Mouse (Mus musculus) macrophage (primary cell): ENCODE data around the gene Eef1a1. TPM values are rescaled to one million over a fixed set of nuclear protein-coding genes. Genes with fewer than 3 reads are reported as not detected.
"Not testable (repeated sequence)": the region's sequence is repeated elsewhere in the genome, so short reads cannot be mapped to it uniquely, and the experiment has no call there.

Source experiments
- H3K27ac ChIP-seq: fragments of 350-480 bp; formaldehyde crosslinking; 2 replicates; pipeline ENCODE4 v1.9.0; 2021
- H3K36me3 ChIP-seq: fragments of 350-480 bp; formaldehyde crosslinking; 2 replicates; pipeline ENCODE4 v1.9.0; 2021; ENCODE audit errors: inconsistent target
- H3K4me3 ChIP-seq: fragments of 350-480 bp; formaldehyde crosslinking; 2 replicates; pipeline ENCODE4 v1.9.0; 2021; ENCODE audit errors: inconsistent target
- H3K79me2 ChIP-seq: fragments of 350-480 bp; formaldehyde crosslinking; 2 replicates; pipeline ENCODE4 v1.9.0; 2021; ENCODE audit errors: inconsistent target
- WGBS: methylation state at CpG from one replicate; pipeline ENCODE4 v1.1.7; 2026; ENCODE audit warnings: inconsistent platforms; ENCODE audit not compliant: missing documents; 5-methylcytosine and 5-hydroxymethylcytosine counted together
- polyA plus RNA-seq: library from polyadenylated mRNA; stranded (reverse); fragments of 250-400 nt; gene quantifications from 3 replicates; pipeline ENCODE4 v1.2.4, GENCODE M21; 2018; ENCODE audit warnings: inconsistent platforms

Eef1a1 gene
- polyA plus RNA-seq, 1 experiment from 2014 or later = 6,779 TPM

DNA sequence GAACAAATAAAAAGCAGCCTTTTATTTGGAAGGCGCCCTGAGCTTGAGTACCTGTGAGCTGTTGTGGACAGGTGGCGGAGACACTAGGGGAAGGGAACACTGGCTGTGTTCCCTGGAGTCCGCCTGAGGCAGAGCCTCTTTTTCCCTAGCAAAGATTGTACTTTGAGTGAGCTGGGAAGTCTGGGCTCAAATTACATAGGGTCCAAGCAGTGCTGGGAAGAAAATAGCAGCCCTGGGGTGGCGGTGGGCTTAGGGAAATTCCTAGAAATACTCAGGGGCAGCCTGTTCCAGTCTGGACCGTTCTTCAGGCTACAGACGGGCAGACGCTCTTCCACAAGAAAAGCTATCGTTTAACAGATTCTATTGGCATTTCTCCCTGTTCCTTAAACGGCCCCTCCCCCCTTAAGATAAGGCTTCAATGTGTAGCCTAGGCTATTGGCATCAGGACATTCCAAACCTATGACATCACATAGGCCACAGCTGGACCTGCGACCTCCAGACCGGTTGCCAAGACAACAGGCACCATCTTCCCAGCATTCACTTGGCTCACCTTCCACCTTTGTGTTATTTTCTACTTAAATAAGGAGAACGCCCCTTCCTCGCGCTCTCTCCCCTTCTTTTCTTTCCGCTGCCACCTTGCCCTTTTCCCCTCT, 31.3 kb upstream of the Eef1a1 start:
- no peak overlapping the region for H3K27ac ChIP-seq
- no peaks in the 10 kb centered on the region for H3K79me2 ChIP-seq
- H3K36me3 ChIP-seq = no peaks in the 10 kb centered on the region
- WGBS = 65% methylated on average over 13 of the region's 15 CpGs
- no peak overlapping the region for H3K4me3 ChIP-seq

DNA sequence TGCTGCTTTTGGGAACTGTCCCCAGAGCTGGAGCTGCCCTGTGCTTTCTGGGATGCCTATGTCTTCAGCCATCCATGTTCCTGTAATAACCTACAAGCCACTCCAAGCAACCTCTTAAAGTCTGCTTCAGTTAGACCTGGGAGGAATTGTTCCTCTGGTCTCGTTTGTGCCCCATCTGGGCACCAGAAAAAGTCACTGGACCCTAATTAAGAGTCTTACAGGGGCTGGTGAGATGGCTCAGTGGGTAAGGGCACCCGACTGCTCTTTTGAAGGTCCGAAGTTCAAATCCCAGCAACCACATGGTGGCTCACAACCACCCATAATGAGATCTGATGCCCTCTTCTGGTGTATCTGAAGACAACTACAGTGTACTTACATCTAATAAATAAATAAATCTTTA, 28.3 kb upstream of the Eef1a1 start:
- WGBS = 90% methylated on average over 3 of the region's 3 CpGs
- not testable (repeated sequence) for H3K36me3 ChIP-seq, H3K4me3 ChIP-seq, H3K79me2 ChIP-seq, H3K27ac ChIP-seq

DNA sequence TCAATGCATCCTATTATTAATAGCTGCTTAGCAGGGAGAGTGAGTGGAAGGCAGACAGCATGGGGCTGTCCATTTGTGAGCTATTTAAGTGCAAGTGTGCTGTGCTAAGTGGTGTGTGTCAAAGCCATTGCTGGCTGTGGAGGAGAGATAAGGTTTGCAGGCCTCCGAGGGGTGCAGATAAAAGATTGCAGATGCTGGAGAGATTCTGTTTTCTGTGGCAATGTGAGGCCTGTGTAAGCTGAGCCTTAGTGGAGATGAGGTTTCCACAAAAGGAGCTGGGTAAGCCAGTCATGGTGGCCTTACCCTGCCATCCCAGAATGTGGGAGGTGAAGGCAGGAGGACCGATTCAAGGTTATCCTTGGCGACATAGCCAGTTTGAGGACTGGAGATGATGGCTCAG, 27.2 kb upstream of the Eef1a1 start:
- Histone ChIP-seq H3K79me2 (no peaks in the 10 kb centered on the region), H3K36me3 (no peaks in the 10 kb centered on the region), H3K4me3 (no peak overlapping the region), H3K27ac (no peak overlapping the region)
- 92% methylated on average over 3 of the region's 3 CpGs for WGBS

DNA sequence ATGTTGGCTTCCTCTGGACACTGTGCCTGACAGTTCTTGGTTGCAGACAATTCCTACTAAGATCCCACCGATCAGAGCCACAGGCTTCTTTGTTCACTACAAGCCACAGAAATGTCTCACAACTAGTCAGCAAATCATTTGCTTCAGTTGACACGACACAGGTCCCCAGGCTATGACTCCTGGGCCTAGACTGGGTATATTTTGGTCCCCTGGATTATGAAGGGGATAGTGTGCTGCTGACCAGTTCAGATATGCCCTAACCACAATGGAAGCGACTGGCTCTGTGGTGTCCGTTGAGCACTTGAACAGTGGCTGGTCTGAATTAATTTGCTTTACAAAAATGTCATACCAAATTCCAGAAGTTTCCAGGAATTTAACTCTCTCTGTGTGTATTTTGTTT, 25.7 kb upstream of the Eef1a1 start:
- H3K4me3 ChIP-seq = no peak overlapping the region
- 96% methylated on average over 4 of the region's 4 CpGs for WGBS
- no peaks in the 10 kb centered on the region for H3K36me3 ChIP-seq

DNA sequence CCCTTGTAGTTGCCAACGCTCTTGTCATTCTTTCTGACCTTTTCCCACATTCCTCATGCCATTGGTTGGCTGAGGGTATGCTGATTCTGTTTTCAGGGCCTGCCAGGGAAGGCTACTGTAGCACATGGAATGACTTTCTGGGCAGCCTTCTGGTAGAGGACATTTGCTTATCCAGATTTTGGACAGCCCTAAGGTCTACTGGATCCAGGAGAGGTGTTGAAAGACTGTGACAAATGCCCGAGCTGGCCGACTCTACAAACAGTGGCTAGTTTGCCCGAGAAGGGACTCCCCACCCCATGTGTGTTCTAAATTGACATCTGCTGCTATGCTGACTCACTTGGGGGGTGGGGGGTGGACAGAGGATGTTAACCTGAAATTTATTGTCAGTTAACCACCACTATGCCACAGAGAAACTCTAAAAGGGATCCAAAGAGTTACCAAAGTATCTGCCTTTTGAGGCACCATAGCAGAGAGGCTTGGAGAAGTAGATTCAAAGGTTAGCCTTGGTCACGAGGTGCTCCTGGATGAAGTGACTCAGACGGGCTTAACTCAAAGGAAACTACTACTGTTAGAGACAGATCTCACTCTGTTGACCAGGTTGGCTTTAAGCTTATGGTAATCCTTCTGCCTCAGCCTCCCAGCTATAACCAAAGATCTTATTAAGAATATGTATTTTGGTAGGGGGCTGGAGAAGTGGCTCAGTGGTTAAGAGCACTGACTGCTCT, 25.0 kb upstream of the Eef1a1 start:
- Histone ChIP-seq H3K36me3 (no peaks in the 10 kb centered on the region), H3K27ac (no peak overlapping the region), H3K79me2 (no peaks in the 10 kb centered on the region), H3K4me3 (no peak overlapping the region)
- WGBS = 42% methylated on average over 6 of the region's 6 CpGs

More for the DNA sequence above, 25.7 kb upstream of the Eef1a1 start:
- no peak overlapping the region for H3K27ac ChIP-seq
- no peaks in the 10 kb centered on the region for H3K79me2 ChIP-seq

DNA sequence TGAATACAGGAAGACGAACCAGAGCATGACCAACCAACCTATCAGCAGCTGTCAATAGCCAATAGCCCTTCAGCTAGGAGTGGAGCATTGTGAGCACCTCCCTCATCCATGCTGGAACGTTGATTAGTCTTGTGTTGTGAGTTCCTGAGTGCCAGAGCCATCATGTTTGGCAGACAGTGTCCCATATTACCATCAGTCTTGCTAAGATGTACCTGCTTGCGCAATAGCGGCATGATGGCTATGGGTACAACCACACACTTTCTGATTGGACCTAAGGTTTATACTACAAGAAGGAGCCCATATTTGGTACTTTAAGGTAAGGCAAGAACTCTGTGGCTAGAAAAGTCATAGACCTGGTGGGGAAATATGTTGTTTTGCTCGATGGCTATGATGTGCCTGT, 22.8 kb upstream of the Eef1a1 start:
- no peaks in the 10 kb centered on the region for H3K36me3 ChIP-seq
- no peak overlapping the region for H3K27ac ChIP-seq
- H3K4me3 ChIP-seq = no peak overlapping the region
- H3K79me2 ChIP-seq = no peaks in the 10 kb centered on the region
- 95% methylated on average over 5 of the region's 5 CpGs for WGBS

DNA sequence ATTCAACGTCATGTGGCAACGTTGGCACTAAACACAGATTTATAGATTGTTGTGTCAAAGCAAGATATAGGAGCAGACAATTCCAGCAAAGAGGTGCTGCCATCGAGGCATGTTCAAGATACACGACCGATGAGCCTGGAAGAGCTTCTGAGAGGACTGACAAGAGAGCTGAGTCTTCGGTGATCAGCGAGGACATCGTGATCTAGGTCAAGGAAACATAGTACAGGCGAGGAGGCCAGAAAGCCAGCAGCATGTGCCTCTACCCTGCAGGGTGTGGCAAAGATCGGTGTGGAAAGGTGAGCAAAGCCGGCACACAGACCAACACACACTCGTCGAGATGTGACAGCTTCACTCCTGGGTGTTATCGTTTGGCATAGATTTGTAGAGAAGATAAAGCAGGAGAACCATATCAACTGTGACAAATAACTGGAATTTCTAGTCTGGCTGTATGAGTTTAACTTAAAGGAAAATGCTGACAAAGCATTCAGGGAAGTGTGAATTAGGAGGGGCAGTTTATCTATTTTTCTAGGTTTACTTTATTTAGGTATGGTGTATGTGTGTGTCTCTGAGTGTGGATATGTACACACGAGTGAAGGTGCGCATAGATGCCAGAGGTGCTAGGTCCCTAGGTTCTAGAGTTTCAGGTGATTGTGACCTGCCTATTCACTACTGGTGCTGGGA, 19.3 kb upstream of the Eef1a1 start:
- no peak overlapping the region for H3K4me3 ChIP-seq

DNA sequence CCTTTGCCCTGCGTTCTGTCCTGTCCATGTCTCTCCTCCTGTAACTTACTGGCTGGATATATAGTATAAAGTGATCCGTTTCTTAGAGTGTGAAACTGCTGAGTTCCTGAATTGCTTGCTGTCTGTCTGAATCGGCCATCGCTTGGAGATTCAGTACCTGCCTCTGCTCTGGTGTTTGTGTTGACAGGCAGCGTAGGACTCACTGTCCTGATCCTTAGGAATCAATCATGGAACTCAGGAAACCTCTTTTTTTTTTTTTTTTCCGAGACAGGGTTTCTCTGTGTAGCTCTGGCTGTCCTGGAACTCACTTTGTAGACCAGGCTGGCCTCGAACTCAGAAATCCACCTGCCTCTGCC, 17.7 kb upstream of the Eef1a1 start:
- no peak overlapping the region for H3K27ac ChIP-seq

More for the DNA sequence above, 19.3 kb upstream of the Eef1a1 start:
- no peaks in the 10 kb centered on the region for H3K79me2 ChIP-seq
- 92% methylated on average over 16 of the region's 16 CpGs for WGBS
- H3K27ac ChIP-seq = no peak overlapping the region
- H3K36me3 ChIP-seq = no peaks in the 10 kb centered on the region

DNA sequence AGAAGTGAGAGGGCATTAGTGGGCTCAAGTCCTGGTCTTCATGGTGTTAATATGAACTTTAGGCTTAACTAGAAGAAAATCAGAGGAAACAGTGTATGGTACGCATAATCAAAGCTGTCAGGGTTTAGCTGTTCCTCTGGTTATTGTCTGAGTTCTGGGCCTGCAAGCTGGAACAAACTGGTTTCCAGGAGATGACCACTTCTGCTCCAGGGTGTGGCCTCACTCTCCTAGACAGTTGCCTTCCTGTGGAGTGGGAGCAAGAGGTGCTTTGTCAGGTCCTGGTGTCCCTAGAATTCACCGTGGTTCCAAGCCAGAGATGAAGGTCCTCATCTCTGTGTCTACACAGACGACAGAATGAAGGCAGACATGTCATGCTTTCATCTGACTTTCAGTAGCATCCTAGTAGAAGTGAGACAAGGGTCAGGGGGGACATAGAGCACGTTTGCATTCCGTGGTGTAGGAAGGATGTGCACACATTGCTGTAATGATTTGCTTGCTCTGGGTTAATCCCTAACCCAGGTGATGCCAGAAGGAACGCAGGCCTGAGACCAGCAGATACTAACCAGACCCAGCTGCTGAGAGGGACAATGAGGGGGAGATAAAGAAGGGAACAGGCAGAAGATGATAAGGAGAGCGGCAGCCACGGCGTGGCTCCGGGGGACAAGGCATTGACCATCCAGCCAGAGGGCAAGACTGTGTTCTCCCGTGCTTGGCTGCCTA, 17.2 kb upstream of the Eef1a1 start:
- Histone ChIP-seq H3K4me3 (no peak overlapping the region), H3K79me2 (no peaks in the 10 kb centered on the region), H3K27ac (no peak overlapping the region), H3K36me3 (no peaks in the 10 kb centered on the region)
- 89% methylated on average over 11 of the region's 11 CpGs for WGBS

More for the DNA sequence above, 17.7 kb upstream of the Eef1a1 start:
- Histone ChIP-seq H3K79me2 (no peaks in the 10 kb centered on the region), H3K36me3 (no peaks in the 10 kb centered on the region), H3K4me3 (no peak overlapping the region)
- WGBS = 82% methylated on average over 6 of the region's 7 CpGs

DNA sequence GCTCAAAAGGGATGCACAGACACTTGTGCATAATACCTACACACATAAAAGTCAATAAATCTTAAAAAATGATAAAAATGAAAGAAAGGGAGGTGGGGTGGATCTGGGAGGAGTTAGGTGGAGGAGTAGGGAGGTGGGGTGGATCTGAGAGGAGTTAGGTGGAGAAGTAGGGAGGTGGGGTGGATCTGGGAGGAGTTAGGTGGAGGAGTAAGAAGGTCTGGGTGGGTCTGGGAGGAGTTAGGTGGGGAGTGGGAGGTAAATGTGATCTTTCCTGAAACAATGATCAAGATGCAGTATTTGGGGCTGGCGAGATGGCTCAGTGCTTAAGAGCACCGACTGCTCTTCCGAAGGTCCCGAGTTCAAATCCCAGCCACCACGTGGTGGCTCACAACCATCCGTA, 16.3 kb upstream of the Eef1a1 start:
- no peak overlapping the region for H3K27ac ChIP-seq
- H3K36me3 ChIP-seq = no peaks in the 10 kb centered on the region
- no peak overlapping the region for H3K4me3 ChIP-seq
- no peaks in the 10 kb centered on the region for H3K79me2 ChIP-seq
- WGBS = 95% methylated on average over 6 of the region's 6 CpGs

DNA sequence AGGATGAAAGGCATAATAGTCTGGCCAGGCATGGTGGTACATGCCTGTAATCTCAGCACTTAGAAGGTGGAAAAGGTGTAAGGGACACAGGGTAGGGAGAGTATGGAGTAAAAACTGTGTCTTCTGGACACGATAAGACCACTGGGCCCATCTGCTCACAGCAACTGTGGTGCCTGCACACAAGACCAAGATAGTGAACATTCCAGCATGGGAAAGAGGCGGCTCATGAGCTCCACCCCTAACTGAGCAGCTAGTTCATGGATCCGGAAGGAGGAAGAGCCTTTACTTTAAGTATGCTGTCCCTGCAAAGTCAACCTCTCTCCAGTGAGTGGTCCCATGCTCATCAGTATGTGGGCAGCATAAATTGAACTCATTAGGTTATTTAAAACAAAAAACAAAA, 15.7 kb upstream of the Eef1a1 start:
- Histone ChIP-seq H3K27ac (no peak overlapping the region), H3K36me3 (no peaks in the 10 kb centered on the region), H3K79me2 (no peaks in the 10 kb centered on the region), H3K4me3 (no peak overlapping the region)
- WGBS = 91% methylated on average over 3 of the region's 3 CpGs

DNA sequence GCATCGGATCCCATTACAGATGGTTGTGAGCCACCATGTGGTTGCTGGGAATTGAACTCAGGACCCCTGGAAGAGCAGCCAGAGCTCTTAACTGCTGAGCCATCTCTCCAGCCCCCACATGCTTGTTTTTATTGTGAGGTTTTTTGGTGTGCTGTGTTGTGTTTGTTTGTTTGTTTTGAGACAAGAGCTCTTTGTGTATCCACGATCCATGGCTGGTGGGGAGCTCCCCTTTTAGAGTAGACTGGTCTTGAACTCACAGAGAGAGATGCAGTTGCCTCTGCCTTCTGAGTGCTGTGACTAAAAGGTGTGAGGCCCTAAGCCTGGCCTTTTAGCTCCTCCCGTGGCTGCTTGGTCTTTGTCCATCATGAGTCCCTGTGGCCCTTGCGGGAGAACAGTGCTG, 15.2 kb upstream of the Eef1a1 start:
- Histone ChIP-seq H3K36me3 (no peaks in the 10 kb centered on the region), H3K27ac (no peak overlapping the region), H3K4me3 (no peak overlapping the region), H3K79me2 (no peaks in the 10 kb centered on the region)
- 93% methylated on average over 4 of the region's 4 CpGs for WGBS

DNA sequence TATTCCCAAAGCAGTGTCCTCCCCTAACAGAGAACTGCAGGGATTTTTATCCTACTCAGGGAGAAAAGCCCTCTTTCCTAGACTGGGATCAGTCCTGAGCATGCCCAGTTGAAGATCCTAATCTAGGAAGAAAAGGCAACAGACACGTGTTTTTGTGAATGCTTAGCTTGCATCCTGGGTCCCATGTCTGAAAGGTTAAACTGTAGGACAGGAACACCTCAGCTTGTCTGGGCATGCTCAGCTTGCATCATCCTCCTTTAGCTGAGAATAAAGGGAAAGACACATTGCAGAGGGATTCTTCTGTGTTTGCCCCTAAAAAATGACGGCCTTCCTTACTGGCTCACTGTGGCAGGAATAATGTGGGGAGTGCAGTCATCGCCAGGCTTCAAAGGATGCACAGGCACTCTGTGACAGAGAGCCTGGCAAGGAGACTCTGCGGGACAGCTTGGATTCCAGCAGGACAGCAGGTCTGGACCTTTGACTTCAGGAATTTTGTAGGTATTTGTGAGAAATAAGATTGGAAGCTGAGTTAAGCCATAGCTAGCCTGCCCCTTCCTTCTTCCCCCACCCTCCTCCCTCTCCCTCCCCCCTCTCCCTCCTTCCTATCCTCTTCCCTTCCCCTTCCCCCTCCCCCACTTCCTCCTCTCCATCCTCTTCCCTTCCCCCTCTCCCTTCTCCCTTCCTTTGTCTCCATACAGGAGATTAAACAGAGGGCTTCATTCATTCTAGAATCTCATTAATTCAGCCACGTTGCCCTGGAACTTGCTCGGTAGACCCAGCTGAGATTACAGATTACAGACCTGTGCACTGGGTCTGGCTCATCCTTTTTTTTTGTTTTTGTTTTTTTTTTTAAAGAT, 14.5 kb upstream of the Eef1a1 start:
- no peaks in the 10 kb centered on the region for H3K79me2 ChIP-seq
- 0 out of 2 replicates have a peak overlapping the region, but pooled peaks have one; percentile 8 for H3K27ac ChIP-seq
- WGBS = 83% methylated on average over 5 of the region's 6 CpGs
- no peak overlapping the region for H3K4me3 ChIP-seq
- no peaks in the 10 kb centered on the region for H3K36me3 ChIP-seq

DNA sequence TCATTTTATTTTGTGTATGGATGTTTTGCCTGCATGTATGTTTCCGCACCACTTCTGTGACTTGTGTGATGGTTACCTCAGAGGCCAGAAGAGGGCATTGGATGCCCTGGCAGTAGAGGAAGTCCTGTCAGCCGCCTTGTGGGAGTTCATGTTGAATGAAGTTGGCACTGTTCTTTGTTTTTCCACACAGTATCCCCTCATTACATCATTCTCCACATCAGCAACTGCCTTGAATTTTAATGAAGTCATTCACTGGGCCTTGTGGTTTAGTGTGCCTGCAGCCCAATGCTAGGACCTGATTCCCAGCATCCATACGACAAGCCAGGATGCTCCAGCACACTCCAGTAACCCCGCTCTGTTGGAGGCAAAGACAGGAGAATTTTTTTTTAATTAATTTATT, 12.3 kb upstream of the Eef1a1 start:
- WGBS = 81% methylated on average over 4 of the region's 4 CpGs
- Histone ChIP-seq H3K79me2 (no peaks in the 10 kb centered on the region), H3K36me3 (no peaks in the 10 kb centered on the region), H3K27ac (no peak overlapping the region), H3K4me3 (no peak overlapping the region)
